Mouse (Mus musculus) kidney, adult 8-10 months (tissue): Measurements from ENCODE around the gene Bcl2l15.
"Not testable (repeated sequence)": the region's sequence is repeated elsewhere in the genome, so short reads cannot be mapped to it uniquely, and the experiment has no call there.

Source experiments
- DNase-seq, 2 experiments: peaks; one replicate each; pipeline ENCODE4 v3.0.0; 2022

Gene Bcl2l15

GRCm38 (mm10) chr3:103834001-103834400, 1.6 kb downstream of the Bcl2l15 start:
- DNase-seq = no peak

- no peak for DNase-seq
Measured at GRCm38 (mm10) chr3:103835272-103835950, 3.0 kb downstream of the Bcl2l15 start.

- no peak for DNase-seq
Measured at GRCm38 (mm10) chr3:103835951-103836310, 3.5 kb downstream of the Bcl2l15 start.

- no peak for DNase-seq
Measured at GRCm38 (mm10) chr3:103836453-103836852, 4.1 kb downstream of the Bcl2l15 start.

- DNase-seq = peak; percentile 41 to 52
Measured at GRCm38 (mm10) chr3:103839711-103840110, 7.3 kb downstream of the Bcl2l15 start.

- peak in 1 of 2 experiments; percentile 15 for DNase-seq
Measured at GRCm38 (mm10) chr3:103840195-103840594, 7.8 kb downstream of the Bcl2l15 start.

GRCm38 (mm10) chr3:103840946-103841345, 8.5 kb downstream of the Bcl2l15 start:
- DNase-seq = not testable (repeated sequence)

- DNase-seq = peak; percentile 53 to 67
Measured at GRCm38 (mm10) chr3:103850644-103851363, 18.4 kb downstream of the Bcl2l15 start.

GRCm38 (mm10) chr3:103851481-103851880, 19.1 kb downstream of the Bcl2l15 start:
- DNase-seq = no peak

- DNase-seq = no peak
Measured at GRCm38 (mm10) chr3:103851882-103852281, 19.5 kb downstream of the Bcl2l15 start.

- DNase-seq = peak; percentile 55 to 76
Measured at GRCm38 (mm10) chr3:103852565-103853299, 20.3 kb downstream of the Bcl2l15 start.

- DNase-seq = no peak
Measured at GRCm38 (mm10) chr3:103853804-103854203, 21.4 kb downstream of the Bcl2l15 start.

- DNase-seq = no peak
Measured at GRCm38 (mm10) chr3:103857036-103857805, 24.8 kb downstream of the Bcl2l15 start.

- no peak for DNase-seq
Measured at GRCm38 (mm10) chr3:103857977-103858563, 25.7 kb downstream of the Bcl2l15 start.

GRCm38 (mm10) chr3:103858881-103859801, 26.7 kb downstream of the Bcl2l15 start, which contains the start of gene Ptpn22:
Ptpn22 (plus strand) TSS chr3:103859795.
- DNase-seq = peak in 1 of 2 experiments; percentile 21

GRCm38 (mm10) chr3:103859851-103860391, 27.5 kb downstream of the Bcl2l15 start:
- DNase-seq = peak in 1 of 2 experiments; percentile 43

GRCm38 (mm10) chr3:103862721-103863220, 30.4 kb downstream of the Bcl2l15 start:
- DNase-seq = no peak

GRCm38 (mm10) chr3:103864200-103864599, 31.8 kb downstream of the Bcl2l15 start:
- DNase-seq = peak; percentile 39 to 42

GRCm38 (mm10) chr3:103867424-103867971, 35.1 kb downstream of the Bcl2l15 start:
- no peak for DNase-seq

GRCm38 (mm10) chr3:103868008-103868407, 35.6 kb downstream of the Bcl2l15 start:
- DNase-seq = no peak
